7 mouse cellular contexts compared by ENCODE assay signal in genomic region chr17:47688344-47688607, GRCm38 (mm10). TPM values are rescaled to one million over a fixed set of nuclear protein-coding genes. Genes with fewer than 3 reads are reported as not detected.
DNase-seq lines count a peak whose midpoint lies in the region; ATAC-seq and TF ChIP-seq lines count a peak whose summit lies in the region.

Tomm6 (minus strand) TSS chr17:47688386.

- H3K4me1 ChIP-seq in CH12.LX (ENCODE audit: control insufficient read depth in 1 of 2, insufficient read depth in 2 of 2): peaks cover 6 to 25% of the 10 kb centered on the region in 2 experiments
- H3K4me1 ChIP-seq in G1E (ENCODE audit: insufficient read depth, low read depth, low read length): peaks cover 48% of the 10 kb centered on the region
- peaks cover 20% of the 10 kb centered on the region for H3K4me1 ChIP-seq in forebrain, embryonic 15.5 days
- peaks cover 34% of the 10 kb centered on the region for H3K4me1 ChIP-seq in hindbrain, embryonic 13.5 days (replicated peaks)
- peaks cover 38% of the 10 kb centered on the region for H3K4me1 ChIP-seq in liver, embryonic 15.5 days (replicated peaks)

- H3K27me3 ChIP-seq in CH12.LX (replicated peaks): peaks cover 45% of the 10 kb centered on the region
- no peaks in the 10 kb centered on the region for H3K27me3 ChIP-seq in G1E (ENCODE audit: insufficient read depth, low read length)
- H3K27me3 ChIP-seq in forebrain, embryonic 15.5 days: no peaks in the 10 kb centered on the region
- H3K27me3 ChIP-seq in hindbrain, embryonic 13.5 days: peaks cover 21% of the 10 kb centered on the region
- peaks cover 29% of the 10 kb centered on the region; the same call in 1 of the 2 replicates for H3K27me3 ChIP-seq in liver, embryonic 15.5 days

- no peak for TF ChIP-seq POLR2A in CH12.LX (IDR thresholded peaks at IDR 0.05; ENCODE audit: low read depth, low read length)

- TF ChIP-seq EP300 in CH12.LX (IDR thresholded peaks at IDR 0.05; ENCODE audit: low read length): no peak

- no peak for ATAC-seq in G1E (ENCODE audit: extremely low read depth, insufficient number of reproducible peaks, low FRiP score, poor library complexity, severe bottlenecking)
- no peak for ATAC-seq in forebrain, embryonic 15.5 days (replicated peaks)
- no peak for ATAC-seq in hindbrain, embryonic 13.5 days (ENCODE audit: low FRiP score)
- no peak for ATAC-seq in liver, embryonic 15.5 days (ENCODE audit: insufficient read depth)

- DNase-seq in CH12.LX (ENCODE audit: extremely low read depth): no peak
- DNase-seq in G1E (ENCODE audit: low spot score): no peak
- no peak for DNase-seq in B cell, adult 2 months
- no peak for DNase-seq in retina, embryonic 14.5 days (ENCODE audit: low spot score)

- H3K36me3 ChIP-seq in CH12.LX (replicated peaks in 1 of 2; ENCODE audit: control insufficient read depth in 1 of 2, insufficient read depth in 1 of 2, low read length in 1 of 2) (peaks cover 18 to 35% of the 10 kb centered on the region in 2 experiments), G1E (replicated peaks) (peaks cover 63% of the 10 kb centered on the region)
- H3K36me3 ChIP-seq in forebrain, embryonic 15.5 days: peaks cover 18% of the 10 kb centered on the region
- H3K36me3 ChIP-seq in hindbrain, embryonic 13.5 days: peaks cover 29% of the 10 kb centered on the region
- peaks cover 36% of the 10 kb centered on the region for H3K36me3 ChIP-seq in liver, embryonic 15.5 days (replicated peaks)

- WGBS in forebrain, embryonic 15.5 days: 0% methylated on average over 9 of the region's 9 CpGs
- WGBS in hindbrain, embryonic 13.5 days: 0% methylated on average over 9 of the region's 9 CpGs
- WGBS in liver, embryonic 15.5 days (ENCODE audit: insufficient replicate concordance): under 1% methylated on average over 9 of the region's 9 CpGs

- TF ChIP-seq RAD21 in CH12.LX (IDR thresholded peaks at IDR 0.05; ENCODE audit: low read depth, low read length): no peak

- H3K4me3 ChIP-seq in CH12.LX (replicated peaks in 1 of 3; ENCODE audit: low read depth in 2 of 3, low read length in 2 of 3, poor library complexity in 1 of 3): peak within 1 kb of the TSS; percentile 85 to 96 (median 92)
- H3K4me3 ChIP-seq in G1E (ENCODE audit: low read depth, low read length): peak within 1 kb of the TSS; percentile 82
- peak within 1 kb of the TSS; percentile 78 for H3K4me3 ChIP-seq in forebrain, embryonic 15.5 days
- peak within 1 kb of the TSS; percentile 72 for H3K4me3 ChIP-seq in hindbrain, embryonic 13.5 days
- peak within 1 kb of the TSS; percentile 86 for H3K4me3 ChIP-seq in liver, embryonic 15.5 days (replicated peaks)

- no peaks in the 10 kb centered on the region for H3K9me3 ChIP-seq in CH12.LX (replicated peaks; ENCODE audit: low read length)
- H3K9me3 ChIP-seq in G1E (replicated peaks): no peaks in the 10 kb centered on the region
- no peaks in the 10 kb centered on the region for H3K9me3 ChIP-seq in forebrain, embryonic 15.5 days
- H3K9me3 ChIP-seq in hindbrain, embryonic 13.5 days: no peaks in the 10 kb centered on the region
- no peaks in the 10 kb centered on the region for H3K9me3 ChIP-seq in liver, embryonic 15.5 days (replicated peaks)

- peak within 1 kb of the TSS; percentile 90 for H3K4me2 ChIP-seq in CH12.LX (ENCODE audit: insufficient read depth, low read depth, poor library complexity, severe bottlenecking)
- peak within 1 kb of the TSS; percentile 92 for H3K4me2 ChIP-seq in forebrain, embryonic 15.5 days (replicated peaks)
- peak within 1 kb of the TSS; percentile 77 for H3K4me2 ChIP-seq in hindbrain, embryonic 13.5 days
- peak within 1 kb of the TSS; percentile 97 for H3K4me2 ChIP-seq in liver, embryonic 15.5 days

- no peak within 1 kb of the TSS for H3K27ac ChIP-seq in CH12.LX (ENCODE audit: insufficient read depth, low read depth)
- H3K27ac ChIP-seq in forebrain, embryonic 15.5 days (replicated peaks): peak within 1 kb of the TSS; percentile 86
- peak within 1 kb of the TSS; percentile 91 for H3K27ac ChIP-seq in hindbrain, embryonic 13.5 days
- H3K27ac ChIP-seq in liver, embryonic 15.5 days (replicated peaks): peak within 1 kb of the TSS; percentile 78

- H3K79me2 ChIP-seq in CH12.LX (replicated peaks; ENCODE audit: control insufficient read depth, extremely low read depth, insufficient read depth, poor library complexity, severe bottlenecking): peaks cover 10% of the 10 kb centered on the region

- dilution Hi-C loops in CH12.LX (cut with MboI; ENCODE audit: extremely low pct_ligation_motif_present, extremely low pct_unique_long_range_greater_than_20kb, low sequenced_read_pairs): no loop called here

- in situ Hi-C loops in CH12.LX (cut with MboI; ENCODE audit: low pct_ligation_motif_present, low pct_unique_long_range_greater_than_20kb, low sequenced_read_pairs): loop anchor here (5.0 kb wide), 1 partner anchor 76 kb away; the partner anchor contains the start of genes Bysl, Gm20517 and Med20

- H3K9ac ChIP-seq in CH12.LX (ENCODE audit: insufficient read depth, low read depth): peak within 1 kb of the TSS; percentile 84
- peak within 1 kb of the TSS; percentile 88 for H3K9ac ChIP-seq in forebrain, embryonic 15.5 days (replicated peaks)
- H3K9ac ChIP-seq in hindbrain, embryonic 13.5 days: peak within 1 kb of the TSS; percentile 90
- peak within 1 kb of the TSS; percentile 70 for H3K9ac ChIP-seq in liver, embryonic 15.5 days

- TF ChIP-seq CTCF in CH12.LX (conservative IDR thresholded peaks at IDR 0.05 in 1 of 2, IDR thresholded peaks at IDR 0.05 in 1 of 2; ENCODE audit: low read depth in 2 of 2, low read length in 2 of 2) (no peak), G1E (IDR thresholded peaks at IDR 0.05; ENCODE audit: low read depth, low read length) (no peak)

TF ChIP-seq in CH12.LX, 34 proteins besides CTCF, POLR2A, EP300 and RAD21:
- TF ChIP-seq MEF2A (IDR thresholded peaks at IDR 0.05; ENCODE audit: borderline replicate concordance, low read depth, low read length) (no peak; the same call in 1 of the 2 replicates), ELF1 (IDR thresholded peaks at IDR 0.05; ENCODE audit: low read depth, low read length) (no peak)

RNA-seq across cellular contexts. Expression of gene Tomm6, which starts in this region (rescaled TPM):
- total RNA-seq in CH12.LX (2012; rRNA removed) (46.1 and 46.3 TPM in 2 replicates), CH12.LX (2014; rRNA removed) (18.1 and 26.4 TPM in 2 replicates), G1E (2014; fragmentation: Nextera tagmentation) (343 and 409 TPM in 2 replicates), G1E (2017) (55.4 and 69.9 TPM in 2 replicates)
- polyA plus RNA-seq in CH12.LX (2012; ENCODE audit: insufficient read length, low read depth) (349 and 424 TPM in 2 replicates), G1E (2012) (258 and 272 TPM in 2 replicates)
- 258 and 266 TPM in 2 replicates for polyA plus RNA-seq in forebrain, embryonic 15.5 days (2015; fragmentation: Nextera tagmentation; extraction: Ambion mirVana)
- polyA plus RNA-seq in hindbrain, embryonic 13.5 days (2015; fragmentation: Nextera tagmentation; extraction: Ambion mirVana): 289 and 295 TPM in 2 replicates
- polyA plus RNA-seq in liver, embryonic 15.5 days (2015; fragmentation: Nextera tagmentation; extraction: Ambion mirVana): 193 and 205 TPM in 2 replicates
